Mouse (Mus musculus) urinary bladder, postnatal 25 days (tissue): ENCODE data around the gene Armc9.

Experiments
- DNase-seq: peaks from one replicate; pipeline ENCODE4 v3.0.0; 2022; ENCODE audit warnings: low spot score

Armc9 gene

GRCm38 (mm10) chr1:86174602-86175001 is 20.0 kb downstream of the Armc9 start:
- no peak for DNase-seq

- DNase-seq: no peak
Measured at GRCm38 (mm10) chr1:86176066-86176465, 21.5 kb downstream of the Armc9 start.

DNA sequence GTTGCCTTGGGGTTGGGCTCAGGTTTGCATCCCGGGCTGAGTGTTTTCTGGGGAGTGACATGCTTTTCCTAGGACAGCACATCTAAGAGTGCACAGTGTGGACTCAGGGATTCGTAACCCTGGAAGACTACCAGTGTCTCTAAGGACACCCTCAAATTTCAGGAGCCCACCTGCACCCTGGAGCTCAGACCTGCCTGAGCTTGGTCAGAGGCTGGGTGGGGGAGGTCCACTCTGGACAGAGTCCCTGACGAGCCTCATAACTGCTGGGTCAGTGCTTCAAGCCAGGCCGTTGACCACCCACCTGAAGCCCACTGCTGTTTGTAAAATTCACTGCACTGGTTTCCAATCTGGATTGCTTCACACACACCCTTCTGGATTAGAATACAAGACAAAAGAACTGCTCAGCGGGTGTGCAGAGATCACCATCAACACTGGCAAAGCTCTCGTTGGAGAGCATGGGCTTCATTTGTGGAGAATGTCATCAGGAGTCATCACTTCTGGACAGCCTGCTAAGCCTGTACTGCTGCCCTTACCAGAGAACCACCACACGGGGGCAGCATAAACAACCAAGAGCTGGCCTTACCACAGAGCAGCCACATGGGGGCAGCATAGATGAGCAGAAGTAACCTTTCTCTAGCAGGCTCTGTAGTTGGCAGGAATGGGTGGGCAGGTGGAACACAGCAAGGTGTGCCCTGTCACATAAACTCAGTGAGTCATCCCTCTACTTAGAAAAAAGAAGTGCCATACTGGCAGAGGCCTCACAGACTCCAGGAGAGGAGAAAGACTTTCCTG is 24.1 kb downstream of the Armc9 start:
- DNase-seq: peak; percentile 83

GRCm38 (mm10) chr1:86182004-86182709 is 27.6 kb downstream of the Armc9 start:
- no peak for DNase-seq

- DNase-seq: no peak
Measured at GRCm38 (mm10) chr1:86183577-86184263, 29.1 kb downstream of the Armc9 start.

- no peak for DNase-seq
Measured at GRCm38 (mm10) chr1:86186762-86187161, 32.2 kb downstream of the Armc9 start.

DNA sequence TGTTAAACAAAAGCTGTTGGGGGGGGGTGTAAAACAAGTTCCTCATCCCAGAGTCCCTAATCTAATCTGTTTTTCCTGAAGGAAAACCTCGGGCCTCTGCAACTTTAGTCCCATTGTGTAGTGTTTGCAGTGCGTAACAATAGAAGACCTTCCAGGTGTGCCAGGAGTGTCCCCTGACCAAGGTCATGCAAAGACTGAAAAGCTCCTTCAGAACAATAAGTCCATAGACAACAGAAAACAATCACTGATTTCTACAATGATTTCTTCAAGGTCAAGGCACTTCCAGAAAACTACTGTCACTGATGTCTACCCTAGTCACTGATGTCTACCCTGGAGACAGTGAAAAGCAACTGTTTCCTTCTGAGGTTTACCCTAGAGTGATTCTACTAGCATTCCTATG is 33.3 kb downstream of the Armc9 start:
- DNase-seq: no peak

- DNase-seq: no peak
Measured at GRCm38 (mm10) chr1:86188271-86188670, 33.7 kb downstream of the Armc9 start.

GRCm38 (mm10) chr1:86189034-86189702 is 34.6 kb downstream of the Armc9 start:
- DNase-seq: no peak

GRCm38 (mm10) chr1:86190843-86191242 is 36.3 kb downstream of the Armc9 start:
- DNase-seq: no peak

- no peak for DNase-seq
Measured at GRCm38 (mm10) chr1:86194044-86194443, 39.5 kb downstream of the Armc9 start.

- DNase-seq: no peak
Measured at GRCm38 (mm10) chr1:86198276-86198675, 43.7 kb downstream of the Armc9 start.

- no peak for DNase-seq
Measured at GRCm38 (mm10) chr1:86199026-86199425, 44.4 kb downstream of the Armc9 start.

DNA sequence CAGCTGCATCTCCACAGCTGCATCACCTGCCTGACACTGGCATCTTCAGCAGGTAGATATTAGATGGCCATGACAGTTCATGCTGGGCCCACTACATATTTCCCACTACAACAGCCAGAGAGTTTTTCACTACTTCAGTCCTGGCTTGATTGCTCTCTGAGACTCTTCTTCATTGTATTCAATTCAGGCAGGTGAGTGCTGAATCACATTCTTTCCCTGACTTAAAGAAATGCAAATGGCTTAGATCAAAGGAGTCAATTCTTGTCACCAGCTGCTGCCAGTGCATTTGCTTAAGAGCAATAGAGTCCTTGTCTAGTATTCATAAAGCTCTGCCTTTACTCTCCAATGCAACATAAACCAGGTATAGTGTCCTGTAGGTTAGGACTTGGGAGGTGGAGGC is 46.7 kb downstream of the Armc9 start:
- DNase-seq: no peak

DNA sequence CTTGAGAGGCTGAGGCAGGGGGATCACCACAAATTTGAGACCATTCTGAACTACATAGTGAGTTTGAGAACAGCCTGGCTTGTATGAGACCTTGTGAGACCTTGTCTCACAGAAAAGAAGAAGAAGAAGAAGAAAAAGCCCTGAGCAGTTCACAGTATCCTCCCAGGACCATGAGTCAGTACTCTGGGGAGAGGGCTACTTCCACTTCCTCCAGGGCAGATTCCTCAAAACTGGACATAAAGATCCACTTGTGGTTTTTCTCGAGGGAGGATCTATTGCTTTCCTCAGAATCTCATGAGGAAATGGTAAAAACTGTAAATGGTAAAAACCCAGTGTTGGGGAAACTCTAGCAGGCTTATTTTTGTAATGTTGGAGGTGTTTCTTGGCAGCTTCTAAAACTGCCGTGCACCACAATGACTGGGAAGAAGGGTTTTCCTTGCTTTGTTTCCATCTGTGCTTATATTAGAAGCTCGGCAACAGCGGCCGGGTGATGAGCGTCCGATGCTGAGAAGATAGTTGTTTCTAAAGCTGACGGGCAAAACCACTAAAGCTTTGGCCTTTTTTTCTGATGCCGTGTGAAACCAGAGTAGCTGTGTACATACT is 48.1 kb downstream of the Armc9 start:
- DNase-seq: no peak

GRCm38 (mm10) chr1:86210676-86211075 is 56.1 kb downstream of the Armc9 start:
- no peak for DNase-seq

- no peak for DNase-seq
Measured at GRCm38 (mm10) chr1:86211498-86211897, 56.9 kb downstream of the Armc9 start.

- no peak for DNase-seq
Measured at GRCm38 (mm10) chr1:86212731-86213130, 58.2 kb downstream of the Armc9 start.

- peak; percentile 69 for DNase-seq
Measured at GRCm38 (mm10) chr1:86214158-86214557, 59.6 kb downstream of the Armc9 start.

GRCm38 (mm10) chr1:86215297-86215696 is 60.7 kb downstream of the Armc9 start:
- no peak for DNase-seq

- DNase-seq: no peak
Measured at GRCm38 (mm10) chr1:86216412-86216811, 61.8 kb downstream of the Armc9 start.

DNA sequence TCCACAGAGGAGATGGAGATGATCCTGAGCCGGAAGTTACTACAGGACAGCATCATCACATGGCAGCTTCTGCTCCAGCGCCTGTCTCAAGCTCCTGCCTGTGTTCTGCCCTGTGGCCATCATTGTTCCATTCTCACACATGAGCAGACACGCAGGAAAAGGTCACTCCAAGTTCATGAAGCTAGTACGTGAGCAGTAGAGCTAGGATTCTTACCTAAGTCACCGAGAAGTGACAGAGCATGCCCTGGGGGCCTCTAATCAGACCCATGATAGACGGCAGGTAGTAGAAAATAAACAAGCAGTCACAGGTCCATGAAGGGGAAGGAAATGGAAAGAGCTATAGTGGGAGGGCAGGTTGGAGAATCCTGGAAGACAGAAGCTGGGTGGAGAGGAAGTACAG is 63.4 kb downstream of the Armc9 start:
- DNase-seq: no peak
